ENCODE assay signal across 8 mouse cellular contexts in genomic region chr7:100178016-100178890, GRCm38 (mm10). TPM values are rescaled to one million over a fixed set of nuclear protein-coding genes. Genes with fewer than 3 reads are reported as not detected.
A peak's percentile ranks its signal among the peaks of the same experiment; 100 is the strongest.
DNase-seq lines count a peak whose midpoint lies in the region; ATAC-seq and TF ChIP-seq lines count a peak whose summit lies in the region.

No protein-coding gene starts in this region.

- peak overlapping the region; percentile 39 for H3K4me3 ChIP-seq in forebrain, embryonic 16.5 days (replicated peaks; ENCODE audit: low read length)
- H3K4me3 ChIP-seq in liver, postnatal 0 days (ENCODE audit: low read depth, low read length): peak overlapping the region; percentile 45
- H3K4me3 ChIP-seq in neural tube, embryonic 12.5 days: peak overlapping the region; percentile 27

- peak; percentile 38; the same call in 1 of the 2 replicates for ATAC-seq in forebrain, embryonic 16.5 days
- peak; percentile 70 for ATAC-seq in liver, postnatal 0 days
- no peak for ATAC-seq in neural tube, embryonic 12.5 days (ENCODE audit: low FRiP score, low read depth)

- peak; percentile 6 for DNase-seq in spleen, adult 12 weeks (ENCODE audit: low spot score)
- DNase-seq in spleen, postnatal 14 days (ENCODE audit: low spot score in 2 of 2): no peak
- DNase-seq in heart, postnatal 10 days: peak; percentile 51 to 53
- DNase-seq in kidney, postnatal 25 days: peak; percentile 65 to 74
- DNase-seq in liver, postnatal 0 days: peak; percentile 60
- peak; percentile 54 for DNase-seq in thymus, postnatal 14 days

- no peaks in the 10 kb centered on the region for H3K36me3 ChIP-seq in forebrain, embryonic 16.5 days (ENCODE audit: control insufficient read depth, insufficient read depth)
- H3K36me3 ChIP-seq in liver, postnatal 0 days (replicated peaks; ENCODE audit: insufficient read depth, low read length): no peaks in the 10 kb centered on the region
- no peaks in the 10 kb centered on the region for H3K36me3 ChIP-seq in neural tube, embryonic 12.5 days

- TF ChIP-seq EP300 in liver, postnatal 0 days (IDR thresholded peaks at IDR 0.05; ENCODE audit: low read depth): no peak

- H3K9ac ChIP-seq in forebrain, embryonic 16.5 days (replicated peaks; ENCODE audit: low read depth, low read length): peak overlapping the region; percentile 18
- H3K9ac ChIP-seq in liver, postnatal 0 days (replicated peaks): no peak overlapping the region
- peak overlapping the region; percentile 29; the same call in 1 of the 2 replicates for H3K9ac ChIP-seq in neural tube, embryonic 12.5 days

- H3K27ac ChIP-seq in forebrain, embryonic 16.5 days (ENCODE audit: low read length): no peak overlapping the region
- no peak overlapping the region for H3K27ac ChIP-seq in liver, postnatal 0 days (ENCODE audit: low read depth)
- no peak overlapping the region for H3K27ac ChIP-seq in neural tube, embryonic 12.5 days

- peaks cover 24% of the 10 kb centered on the region for H3K27me3 ChIP-seq in forebrain, embryonic 16.5 days (replicated peaks; ENCODE audit: control insufficient read depth, insufficient read depth, low read length)
- peaks cover 25% of the 10 kb centered on the region for H3K27me3 ChIP-seq in liver, postnatal 0 days (ENCODE audit: insufficient read depth, low read length)
- H3K27me3 ChIP-seq in neural tube, embryonic 12.5 days (replicated peaks): peaks cover 48% of the 10 kb centered on the region

- WGBS in forebrain, embryonic 16.5 days: 8% methylated on average over 30 of the region's 30 CpGs
- WGBS in liver, postnatal 0 days (ENCODE audit: insufficient replicate concordance): 9% methylated on average over 30 of the region's 30 CpGs
- WGBS in neural tube, embryonic 12.5 days: 8% methylated on average over 30 of the region's 30 CpGs

- intact Hi-C loops in heart, postnatal 10 days (cut with DNase I): no loop called here

- peaks cover 13% of the 10 kb centered on the region for H3K4me1 ChIP-seq in forebrain, embryonic 16.5 days (replicated peaks; ENCODE audit: control insufficient read depth, insufficient read depth, low read length)
- peaks cover 25% of the 10 kb centered on the region for H3K4me1 ChIP-seq in liver, postnatal 0 days (ENCODE audit: insufficient read depth)
- 0 out of 2 replicates have a peak, but pooled peaks cover 12% of the 10 kb centered on the region for H3K4me1 ChIP-seq in neural tube, embryonic 12.5 days

- H3K4me2 ChIP-seq in forebrain, embryonic 16.5 days (ENCODE audit: low read length): peak overlapping the region; percentile 59
- peak overlapping the region; percentile 82 for H3K4me2 ChIP-seq in liver, postnatal 0 days (ENCODE audit: low read depth, low read length)
- peak overlapping the region; percentile 66 for H3K4me2 ChIP-seq in neural tube, embryonic 12.5 days (replicated peaks)

- TF ChIP-seq CTCF in liver, postnatal 0 days (IDR thresholded peaks at IDR 0.05; ENCODE audit: low read depth): no peak

- no peaks in the 10 kb centered on the region for H3K9me3 ChIP-seq in forebrain, embryonic 16.5 days (ENCODE audit: control insufficient read depth, low read length)
- no peaks in the 10 kb centered on the region for H3K9me3 ChIP-seq in liver, postnatal 0 days (ENCODE audit: low read length)
- H3K9me3 ChIP-seq in neural tube, embryonic 12.5 days: no peaks in the 10 kb centered on the region

RNA-seq across cellular contexts. Expression of gene Kcne3, which starts 2.0 kb away (rescaled TPM):
- 1.1 and 1.3 TPM in 2 replicates for polyA plus RNA-seq in forebrain, embryonic 16.5 days (2015; fragmentation: Nextera tagmentation; extraction: Ambion mirVana)
- total RNA-seq in heart, postnatal 10 days (2021): 1 to 10 TPM in 1 of 2 experiments, under 1 TPM in 1; 0.99 to 2.0 TPM
- 1.4 and 1.6 TPM in 2 replicates for polyA plus RNA-seq in liver, postnatal 0 days (2015; fragmentation: Nextera tagmentation; extraction: Ambion mirVana)
- polyA plus RNA-seq in neural tube, embryonic 12.5 days (2016; fragmentation: Nextera tagmentation; extraction: Ambion mirVana): 1.4 and 1.6 TPM in 2 replicates

RNA-seq across cellular contexts. Expression of gene Lipt2, which starts 19.2 kb away (rescaled TPM):
- polyA plus RNA-seq in forebrain, embryonic 16.5 days (2015; fragmentation: Nextera tagmentation; extraction: Ambion mirVana): 17.1 and 17.7 TPM in 2 replicates
- total RNA-seq in heart, postnatal 10 days (2021): 1 to 10 TPM; 4.4 to 5.0 TPM
- polyA plus RNA-seq in liver, postnatal 0 days (2015; fragmentation: Nextera tagmentation; extraction: Ambion mirVana): 6.4 and 7.6 TPM in 2 replicates
- 15.4 and 16.2 TPM in 2 replicates for polyA plus RNA-seq in neural tube, embryonic 12.5 days (2016; fragmentation: Nextera tagmentation; extraction: Ambion mirVana)

RNA-seq across cellular contexts. Expression of gene Pgm2l1, which starts 48.9 kb away (rescaled TPM):
- 14.1 and 16.6 TPM in 2 replicates for polyA plus RNA-seq in forebrain, embryonic 16.5 days (2015; fragmentation: Nextera tagmentation; extraction: Ambion mirVana)
- total RNA-seq in heart, postnatal 10 days (2021): 1 to 10 TPM; 6.9 to 7.0 TPM
- 0.91 and 0.96 TPM in 2 replicates for polyA plus RNA-seq in liver, postnatal 0 days (2015; fragmentation: Nextera tagmentation; extraction: Ambion mirVana)
- 11.4 and 12.0 TPM in 2 replicates for polyA plus RNA-seq in neural tube, embryonic 12.5 days (2016; fragmentation: Nextera tagmentation; extraction: Ambion mirVana)

RNA-seq across cellular contexts. Expression of gene Pold3, which starts 56.9 kb away (rescaled TPM):
- polyA plus RNA-seq in forebrain, embryonic 16.5 days (2015; fragmentation: Nextera tagmentation; extraction: Ambion mirVana): 53.4 and 58.4 TPM in 2 replicates
- 10 to 100 TPM; 14.9 to 16.2 TPM for total RNA-seq in heart, postnatal 10 days (2021)
- polyA plus RNA-seq in liver, postnatal 0 days (2015; fragmentation: Nextera tagmentation; extraction: Ambion mirVana): 17.2 and 21.8 TPM in 2 replicates
- polyA plus RNA-seq in neural tube, embryonic 12.5 days (2016; fragmentation: Nextera tagmentation; extraction: Ambion mirVana): 58.8 and 60.5 TPM in 2 replicates

Comparison
In these comparisons a context has a peak if more than half of its experiments do, and no peak if none do; other contexts are left out.
1. DNase-seq: peak in spleen, adult 12 weeks (single experiment), heart, postnatal 10 days (2 of 2), kidney, postnatal 25 days (2 of 2), liver, postnatal 0 days (single experiment) and thymus, postnatal 14 days (single experiment); none in spleen, postnatal 14 days (0 of 2).
2. Peak in every context shown above with its lines, with median percentiles within 50 percentile points of each other: H3K4me2 ChIP-seq and H3K4me3 ChIP-seq.